Mouse (Mus musculus) limb, embryonic 15.5 days (tissue): ENCODE results near the gene Peli1. TPM values are rescaled to one million over a fixed set of nuclear protein-coding genes. Genes with fewer than 3 reads are reported as not detected.

Experiments
- ATAC-seq: fragments of 200-750 bp; cut with Nextera tagmentation; 2 replicates; pipeline ENCODE4 v1.8.0; 2017; ENCODE audit warnings: low read depth, moderate TSS enrichment; ENCODE audit not compliant: insufficient number of reproducible peaks, low FRiP score, low TSS enrichment
- H3K27ac ChIP-seq: fragments of 300-500 bp; sonication (generic); 2 replicates; pipeline ENCODE4 v1.5.1; 2015; ENCODE audit warnings: moderate library complexity, mild to moderate bottlenecking, inconsistent platforms
- H3K27me3 ChIP-seq: fragments of 300-500 bp; sonication (generic); 2 replicates; pipeline ENCODE4 v1.6.1; 2015; ENCODE audit warnings: inconsistent platforms
- H3K36me3 ChIP-seq: fragments of 300-500 bp; sonication (generic); 2 replicates; pipeline ENCODE4 v1.6.1; 2015; ENCODE audit warnings: inconsistent platforms
- H3K4me1 ChIP-seq: fragments of 300-500 bp; sonication (generic); 2 replicates; pipeline ENCODE4 v1.6.1; 2015; ENCODE audit warnings: inconsistent platforms
- H3K4me2 ChIP-seq: fragments of 300-500 bp; sonication (generic); 2 replicates; pipeline ENCODE4 v1.6.1; 2015; ENCODE audit warnings: mild to moderate bottlenecking, inconsistent platforms
- H3K4me3 ChIP-seq: fragments of 300-500 bp; sonication (generic); 2 replicates; pipeline ENCODE4 v1.5.1; 2015; ENCODE audit warnings: mild to moderate bottlenecking, inconsistent platforms
- H3K9ac ChIP-seq: fragments of 300-500 bp; sonication (generic); 2 replicates; pipeline ENCODE4 v1.6.1; 2015; ENCODE audit warnings: inconsistent platforms
- H3K9me3 ChIP-seq: fragments of 300-500 bp; sonication (generic); 2 replicates; pipeline ENCODE4 v1.6.1; 2016; ENCODE audit warnings: inconsistent platforms
- WGBS: fragments of 180-500 bp; shearing (Covaris S2); methylation state at CpG from one replicate; pipeline ENCODE4 v1.1.7; 2015; 5-methylcytosine and 5-hydroxymethylcytosine counted together
- polyA plus RNA-seq: library from polyadenylated mRNA; unstranded; fragments of >200 nt; fragmentation: Nextera tagmentation; extraction: Ambion mirVana; gene quantifications from 2 replicates; pipeline ENCODE4 v1.2.1, GENCODE M21; 2015

Gene Peli1
- polyA plus RNA-seq, 1 experiment from 2014 or later, result 38.5 TPM

- ATAC-seq, result no peak
Observed at GRCm38 (mm10) chr11:21061431-21061830, 29.7 kb upstream of the Peli1 start.

GRCm38 (mm10) chr11:21062071-21062470 is 29.0 kb upstream of the Peli1 start:
- Histone ChIP-seq H3K36me3 (no peaks in the 10 kb centered on the region), H3K4me2 (no peak overlapping the region), H3K27me3 (no peaks in the 10 kb centered on the region), H3K4me1 (peaks cover 3% of the 10 kb centered on the region; the same call in 1 of the 2 replicates), H3K9ac (no peak overlapping the region), H3K4me3 (no peak overlapping the region), H3K27ac (no peak overlapping the region), H3K9me3 (no peaks in the 10 kb centered on the region)
- ATAC-seq, result no peak
- 88% methylated on average over 2 of the region's 2 CpGs for WGBS

More at GRCm38 (mm10) chr11:21061431-21061830, 29.7 kb upstream of the Peli1 start:
- no peak overlapping the region for H3K4me2 ChIP-seq
- H3K27ac ChIP-seq, result no peak overlapping the region
- no peak overlapping the region for H3K9ac ChIP-seq
- no peak overlapping the region for H3K4me3 ChIP-seq
- H3K27me3 ChIP-seq, result no peaks in the 10 kb centered on the region
- H3K36me3 ChIP-seq, result no peaks in the 10 kb centered on the region
- peaks cover 3% of the 10 kb centered on the region; the same call in 1 of the 2 replicates for H3K4me1 ChIP-seq
- WGBS, result 78% methylated on average over 8 of the region's 8 CpGs
- no peaks in the 10 kb centered on the region for H3K9me3 ChIP-seq

GRCm38 (mm10) chr11:21063271-21063670 is 27.8 kb upstream of the Peli1 start:
- Histone ChIP-seq H3K9ac (no peak overlapping the region), H3K4me1 (no peaks in the 10 kb centered on the region), H3K4me3 (no peak overlapping the region), H3K4me2 (no peak overlapping the region), H3K27me3 (no peaks in the 10 kb centered on the region), H3K27ac (no peak overlapping the region), H3K36me3 (no peaks in the 10 kb centered on the region), H3K9me3 (no peaks in the 10 kb centered on the region)
- 86% methylated on average over 3 of the region's 3 CpGs for WGBS
- ATAC-seq, result no peak

DNA sequence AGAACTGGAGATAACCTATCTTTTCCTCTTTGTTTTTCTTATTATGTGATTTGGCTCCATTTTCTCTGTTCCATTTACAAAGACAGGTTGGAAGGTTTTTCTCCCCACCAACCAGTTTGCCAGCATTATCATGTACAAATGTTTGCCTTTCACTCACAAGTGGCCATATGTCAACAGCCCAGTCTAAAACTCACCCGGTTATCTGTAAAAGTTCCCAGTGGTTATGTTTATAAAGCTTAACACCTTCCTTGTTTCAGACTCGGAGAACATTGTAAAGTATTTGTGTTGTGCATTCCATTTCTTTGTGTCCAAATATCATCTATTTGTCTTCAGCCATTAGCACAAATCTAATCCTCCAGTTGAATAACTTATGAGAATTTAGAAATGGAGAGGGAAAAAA is 11.7 kb upstream of the Peli1 start:
- H3K27ac ChIP-seq, result no peak overlapping the region
- no peaks in the 10 kb centered on the region for H3K9me3 ChIP-seq
- ATAC-seq, result no peak

GRCm38 (mm10) chr11:21079851-21080362 is 11.2 kb upstream of the Peli1 start:
- Histone ChIP-seq H3K27ac (no peak overlapping the region), H3K4me2 (no peak overlapping the region)

More for the DNA sequence above, 11.7 kb upstream of the Peli1 start:
- no peaks in the 10 kb centered on the region for H3K27me3 ChIP-seq
- no peak overlapping the region for H3K4me2 ChIP-seq
- WGBS, result 72% methylated on average over 2 of the region's 2 CpGs
- H3K4me1 ChIP-seq, result no peaks in the 10 kb centered on the region
- H3K36me3 ChIP-seq, result no peaks in the 10 kb centered on the region
- no peak overlapping the region for H3K4me3 ChIP-seq
- H3K9ac ChIP-seq, result no peak overlapping the region

GRCm38 (mm10) chr11:21081169-21081568 is 9.9 kb upstream of the Peli1 start:
- Histone ChIP-seq H3K9me3 (no peaks in the 10 kb centered on the region), H3K4me1 (no peaks in the 10 kb centered on the region), H3K4me3 (no peak overlapping the region), H3K27me3 (no peaks in the 10 kb centered on the region), H3K27ac (no peak overlapping the region), H3K4me2 (no peak overlapping the region), H3K36me3 (no peaks in the 10 kb centered on the region), H3K9ac (no peak overlapping the region)
- ATAC-seq, result no peak
- 80% methylated on average over 3 of the region's 3 CpGs for WGBS

More at GRCm38 (mm10) chr11:21079851-21080362, 11.2 kb upstream of the Peli1 start:
- WGBS, result 44% methylated on average over 3 of the region's 3 CpGs
- no peak overlapping the region for H3K4me3 ChIP-seq
- H3K27me3 ChIP-seq, result no peaks in the 10 kb centered on the region
- ATAC-seq, result no peak
- H3K4me1 ChIP-seq, result no peaks in the 10 kb centered on the region
- no peaks in the 10 kb centered on the region for H3K9me3 ChIP-seq
- no peaks in the 10 kb centered on the region for H3K36me3 ChIP-seq
- no peak overlapping the region for H3K9ac ChIP-seq

DNA sequence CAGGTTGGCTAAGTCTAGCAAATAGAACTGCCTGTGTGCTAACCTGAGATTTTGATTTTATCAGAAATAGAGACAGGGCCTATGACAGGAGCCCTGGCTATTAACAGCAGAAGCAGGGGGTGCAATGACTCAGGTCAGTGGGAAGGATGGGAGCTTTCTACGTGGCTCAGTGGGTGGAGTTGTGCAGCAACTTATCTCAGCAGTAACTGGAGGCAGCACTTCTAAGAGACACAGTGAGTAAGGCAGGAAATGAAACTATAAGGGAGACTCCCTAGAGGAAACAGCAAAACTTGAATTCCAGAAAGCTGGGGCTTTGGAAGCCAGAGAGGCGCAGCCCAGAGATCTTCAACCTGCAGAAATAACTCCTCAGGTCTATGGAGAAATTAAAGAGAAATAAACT is 8.4 kb upstream of the Peli1 start:
- H3K36me3 ChIP-seq, result no peaks in the 10 kb centered on the region
- no peak overlapping the region for H3K4me2 ChIP-seq
- H3K9me3 ChIP-seq, result no peaks in the 10 kb centered on the region
- H3K4me3 ChIP-seq, result no peak overlapping the region
- H3K27me3 ChIP-seq, result no peaks in the 10 kb centered on the region
- no peak overlapping the region for H3K9ac ChIP-seq
- WGBS, result 32% methylated on average over 2 of the region's 2 CpGs
- no peak overlapping the region for H3K27ac ChIP-seq
- no peaks in the 10 kb centered on the region for H3K4me1 ChIP-seq
- no peak for ATAC-seq

GRCm38 (mm10) chr11:21088356-21088755 is 2.7 kb upstream of the Peli1 start:
- no peaks in the 10 kb centered on the region for H3K27me3 ChIP-seq
- no peak overlapping the region for H3K4me3 ChIP-seq
- no peak for ATAC-seq
- H3K9ac ChIP-seq, result no peak overlapping the region
- no peak overlapping the region for H3K4me2 ChIP-seq
- H3K4me1 ChIP-seq, result peaks cover 3% of the 10 kb centered on the region; the same call in 1 of the 2 replicates
- H3K9me3 ChIP-seq, result no peaks in the 10 kb centered on the region
- H3K36me3 ChIP-seq, result no peaks in the 10 kb centered on the region
- H3K27ac ChIP-seq, result no peak overlapping the region
- WGBS, result 36% methylated on average over 2 of the region's 2 CpGs

DNA sequence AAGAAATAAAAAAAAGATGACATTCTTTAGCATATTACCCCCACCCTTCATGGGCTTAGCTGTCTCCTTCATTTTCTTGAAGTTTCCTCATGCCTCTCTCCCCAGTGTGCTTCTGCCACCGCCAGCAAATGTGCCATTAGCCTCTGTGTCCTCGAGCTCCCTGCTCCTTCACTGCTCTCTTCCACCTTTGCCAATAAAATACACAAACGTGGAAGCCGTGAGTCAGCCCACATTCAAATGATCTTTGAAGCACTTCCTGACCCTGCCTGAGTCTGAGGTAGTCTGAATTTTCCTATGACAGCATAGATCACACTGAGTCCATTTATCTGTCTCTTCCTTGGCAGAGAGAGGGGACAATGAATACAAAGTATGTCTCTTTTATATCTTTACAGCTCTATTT is 1.5 kb upstream of the Peli1 start:
- H3K4me3 ChIP-seq, result no peak overlapping the region
- 35% methylated on average over 4 of the region's 4 CpGs for WGBS

GRCm38 (mm10) chr11:21091428-21092405 is 626 bp downstream of the Peli1 start:
- peaks cover 6% of the 10 kb centered on the region; the same call in 1 of the 2 replicates for H3K4me1 ChIP-seq

More for the DNA sequence above, 1.5 kb upstream of the Peli1 start:
- H3K9ac ChIP-seq, result no peak overlapping the region
- H3K9me3 ChIP-seq, result no peaks in the 10 kb centered on the region
- H3K4me2 ChIP-seq, result no peak overlapping the region
- no peak overlapping the region for H3K27ac ChIP-seq
- no peaks in the 10 kb centered on the region for H3K36me3 ChIP-seq
- peaks cover 6% of the 10 kb centered on the region; the same call in 1 of the 2 replicates for H3K4me1 ChIP-seq
- no peaks in the 10 kb centered on the region for H3K27me3 ChIP-seq
- ATAC-seq, result no peak

DNA sequence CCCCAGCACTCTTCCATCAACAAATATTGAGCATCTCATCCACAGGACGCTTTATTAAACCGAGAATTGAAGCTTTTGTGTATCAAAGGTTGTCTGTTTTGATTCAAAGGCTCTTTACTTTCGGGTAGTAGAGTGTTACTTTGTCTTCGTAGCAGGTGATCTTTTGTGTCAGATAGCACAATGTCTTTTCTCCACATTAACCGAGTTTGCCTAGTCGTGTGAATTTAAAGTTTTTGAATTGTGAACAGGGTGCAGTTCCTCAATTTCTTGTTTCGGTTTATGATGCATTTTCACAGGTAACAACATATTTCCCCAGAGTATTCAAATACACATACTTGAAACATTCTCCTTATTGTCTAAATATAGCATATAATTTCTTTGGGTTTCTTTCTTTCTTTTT is 1.5 kb downstream of the Peli1 start:
- H3K9ac ChIP-seq, result no peak overlapping the region; the same call in 1 of the 2 replicates
- H3K4me3 ChIP-seq, result peak overlapping the region; percentile 87
- peaks cover 6% of the 10 kb centered on the region; the same call in 1 of the 2 replicates for H3K4me1 ChIP-seq
- H3K9me3 ChIP-seq, result no peaks in the 10 kb centered on the region
- no peaks in the 10 kb centered on the region for H3K36me3 ChIP-seq
- peak overlapping the region; percentile 51 for H3K4me2 ChIP-seq
- H3K27ac ChIP-seq, result no peak overlapping the region
- WGBS, result 10% methylated on average over 7 of the region's 7 CpGs
- ATAC-seq, result no peak
- H3K27me3 ChIP-seq, result no peaks in the 10 kb centered on the region

More at GRCm38 (mm10) chr11:21091428-21092405, 626 bp downstream of the Peli1 start:
- ATAC-seq, result peak; percentile 77
- Histone ChIP-seq H3K4me2 (peak overlapping the region; percentile 51), H3K36me3 (no peaks in the 10 kb centered on the region), H3K4me3 (peak overlapping the region; percentile 87), H3K9ac (peak overlapping the region; percentile 95), H3K27me3 (no peaks in the 10 kb centered on the region), H3K9me3 (no peaks in the 10 kb centered on the region), H3K27ac (peak overlapping the region; percentile 100)
- under 1% methylated on average over 96 of the region's 99 CpGs for WGBS
